Mouse (Mus musculus) megakaryocyte, adult 5-6 weeks (primary cell): ENCODE measurements at regions not wholly inside any gene's neighbourhood (a gene's known extent, or its start where the extent isn't known, plus 50 kb on each side); places are given as distances from the start of the nearest gene placed in this dataset.
A peak's percentile ranks its signal among the peaks of the same experiment; 100 is the strongest.

Experiments
- ATAC-seq: 2 replicates; pipeline ENCODE4 v1.8.0; 2016; ENCODE audit warnings: mild to moderate bottlenecking, inconsistent platforms; ENCODE audit not compliant: poor library complexity, severe bottlenecking

DNA sequence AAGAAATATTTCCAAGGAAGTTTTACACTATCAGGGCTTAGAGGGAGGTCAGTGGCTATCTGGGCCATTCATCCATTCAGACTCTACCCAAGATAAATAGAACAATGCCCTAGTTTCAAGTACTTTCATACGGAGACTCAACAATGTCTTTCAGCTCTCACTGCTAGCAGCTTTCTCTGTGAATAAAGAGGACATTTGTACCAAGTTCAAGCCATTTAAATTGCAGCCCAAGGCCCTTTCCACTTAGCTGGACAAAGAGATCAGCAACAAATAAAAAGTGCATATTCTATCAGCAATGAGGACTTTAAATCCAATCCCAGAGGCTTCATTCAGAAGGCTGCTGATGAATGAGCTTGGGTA lies 383.1 kb upstream of the Actbl2 start:
- no peak for ATAC-seq

DNA sequence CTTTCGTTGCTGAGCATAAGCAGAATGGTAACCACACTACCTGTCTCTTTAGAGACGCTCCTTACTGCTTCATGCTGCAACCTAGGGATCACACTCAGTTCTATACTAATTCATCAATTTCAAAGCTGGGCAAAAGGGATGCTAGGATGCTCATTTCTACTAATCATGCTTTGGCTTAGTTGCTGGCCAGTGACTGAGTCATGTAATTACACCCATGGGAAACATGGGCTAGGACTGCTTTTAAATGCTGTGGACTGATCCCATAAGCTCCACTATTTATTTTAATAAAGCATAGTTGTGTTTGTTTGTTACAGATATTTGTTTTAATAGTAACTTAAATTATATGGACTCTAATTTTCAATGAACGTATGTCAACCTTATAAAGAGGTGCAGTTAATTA lies 373.2 kb upstream of the Actbl2 start:
- no peak for ATAC-seq

DNA sequence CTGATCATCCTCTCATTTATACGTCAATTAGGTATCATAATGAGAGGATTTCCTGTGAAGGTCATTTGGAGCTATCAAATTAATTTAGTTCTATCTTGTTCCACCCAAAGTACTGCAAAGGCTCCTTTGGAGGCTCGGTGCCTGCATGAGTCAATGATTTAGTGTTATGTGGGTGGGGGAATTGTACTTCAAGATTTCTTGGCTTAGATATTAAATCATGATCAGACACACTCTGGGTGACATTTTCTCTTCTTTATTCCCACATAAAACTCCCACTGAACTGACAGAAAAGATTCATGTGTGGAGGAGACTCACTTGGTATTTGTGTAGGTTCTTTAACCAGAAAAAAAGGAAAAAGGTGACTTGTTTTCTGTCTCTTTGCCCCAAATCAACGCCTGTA lies 372.6 kb upstream of the Actbl2 start:
- no peak for ATAC-seq

DNA sequence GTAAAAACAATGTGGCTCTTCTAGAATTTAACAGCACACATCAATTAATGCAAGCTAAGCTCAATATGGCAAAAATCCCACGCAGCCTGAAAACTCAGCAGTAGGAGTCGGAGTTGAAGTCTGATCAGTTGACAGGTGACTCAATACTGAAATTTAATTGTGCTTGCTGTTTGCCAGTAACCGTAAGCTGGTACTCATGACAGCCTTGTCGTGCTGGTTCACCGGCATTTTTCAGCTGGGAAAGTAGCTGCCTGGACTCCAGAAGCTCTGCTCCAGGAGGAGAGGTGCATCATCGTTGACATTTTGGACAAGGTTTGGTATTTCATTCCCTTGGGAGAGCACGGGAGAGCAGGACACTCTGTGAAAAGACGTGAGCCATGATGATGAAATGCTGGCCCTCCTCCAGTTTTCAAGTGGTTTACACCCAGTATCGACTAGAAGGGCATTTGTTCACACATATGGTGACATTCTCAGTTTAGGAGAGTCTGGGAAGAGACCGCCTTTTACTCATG lies 372.1 kb upstream of the Actbl2 start:
- no peak for ATAC-seq

DNA sequence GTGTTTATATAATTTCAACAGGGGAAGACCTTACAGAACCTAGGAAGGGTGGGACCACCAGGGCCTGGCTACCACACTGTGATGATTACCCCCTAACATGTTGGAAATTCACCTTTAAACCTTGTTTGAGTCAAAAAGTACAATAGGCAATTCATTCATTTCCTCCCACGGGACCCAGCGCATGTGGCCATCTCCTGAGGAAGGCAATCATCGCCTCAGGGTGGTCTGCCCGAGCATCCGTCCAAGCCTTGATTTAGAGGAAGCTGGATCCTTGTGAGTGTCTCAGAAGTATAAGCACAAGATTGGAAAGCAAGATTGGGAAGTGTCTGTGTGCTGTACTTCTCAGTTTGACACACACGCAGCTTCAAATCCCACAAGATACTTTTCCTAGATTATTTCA lies 360.9 kb upstream of the Actbl2 start:
- ATAC-seq = no peak

DNA sequence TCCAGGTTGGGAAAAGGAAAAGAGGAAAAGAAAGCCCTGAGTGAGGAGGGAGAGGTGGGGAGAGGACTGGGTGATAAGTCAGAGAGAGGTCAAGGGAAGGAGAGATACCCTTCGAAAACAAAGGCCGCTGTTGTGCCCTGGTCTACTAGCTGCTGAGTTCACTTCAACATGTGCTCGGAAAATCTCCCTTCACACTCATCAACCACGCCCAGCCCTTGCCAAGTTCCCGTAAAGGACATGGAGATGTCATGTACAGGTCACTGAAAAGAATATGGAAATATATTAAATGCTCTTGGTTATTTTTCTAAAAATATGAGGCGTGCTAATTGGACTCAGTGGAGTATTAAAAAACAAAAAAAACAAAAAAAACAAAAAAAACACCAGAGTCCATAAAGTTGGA lies 359.5 kb upstream of the Actbl2 start:
- ATAC-seq = no peak

DNA sequence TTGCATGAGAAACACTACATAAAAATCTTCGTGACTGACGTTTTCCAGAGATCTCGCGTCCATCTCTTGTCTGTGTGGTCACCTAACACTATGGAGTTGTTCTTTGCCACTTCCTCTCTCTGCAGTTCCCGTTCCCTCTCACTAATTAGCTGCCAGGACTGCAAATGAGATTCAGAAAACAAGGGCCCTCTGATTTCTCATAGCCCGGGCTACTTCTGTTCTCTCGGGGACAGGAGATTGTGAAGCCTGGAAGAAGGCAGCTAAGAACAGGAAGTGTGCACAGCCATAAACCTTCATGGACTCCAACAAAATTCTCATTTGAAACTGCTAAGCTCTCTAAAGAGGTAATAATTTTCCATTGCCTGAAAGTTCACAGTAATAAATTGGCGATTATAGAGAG lies 358.9 kb upstream of the Actbl2 start:
- peak; percentile 86 for ATAC-seq

DNA sequence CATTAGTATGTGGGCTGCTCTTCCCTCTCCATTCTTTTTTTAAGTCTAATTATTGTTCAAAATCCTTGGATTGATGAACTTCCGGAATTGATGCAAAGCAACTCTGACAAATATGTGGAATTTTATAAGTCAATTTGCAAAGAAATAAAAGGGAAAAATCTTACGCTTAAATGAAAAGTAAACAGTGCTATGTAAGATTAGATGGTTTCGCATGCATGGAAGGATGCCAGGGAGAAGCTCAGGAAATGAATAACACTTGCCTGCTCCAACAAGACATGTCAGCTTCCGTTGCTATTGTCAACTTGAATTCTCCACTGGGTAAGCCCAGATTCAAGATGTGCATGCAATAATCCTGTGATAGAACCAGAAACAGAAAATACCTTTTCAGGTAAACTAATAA lies 357.2 kb upstream of the Actbl2 start:
- no peak for ATAC-seq

DNA sequence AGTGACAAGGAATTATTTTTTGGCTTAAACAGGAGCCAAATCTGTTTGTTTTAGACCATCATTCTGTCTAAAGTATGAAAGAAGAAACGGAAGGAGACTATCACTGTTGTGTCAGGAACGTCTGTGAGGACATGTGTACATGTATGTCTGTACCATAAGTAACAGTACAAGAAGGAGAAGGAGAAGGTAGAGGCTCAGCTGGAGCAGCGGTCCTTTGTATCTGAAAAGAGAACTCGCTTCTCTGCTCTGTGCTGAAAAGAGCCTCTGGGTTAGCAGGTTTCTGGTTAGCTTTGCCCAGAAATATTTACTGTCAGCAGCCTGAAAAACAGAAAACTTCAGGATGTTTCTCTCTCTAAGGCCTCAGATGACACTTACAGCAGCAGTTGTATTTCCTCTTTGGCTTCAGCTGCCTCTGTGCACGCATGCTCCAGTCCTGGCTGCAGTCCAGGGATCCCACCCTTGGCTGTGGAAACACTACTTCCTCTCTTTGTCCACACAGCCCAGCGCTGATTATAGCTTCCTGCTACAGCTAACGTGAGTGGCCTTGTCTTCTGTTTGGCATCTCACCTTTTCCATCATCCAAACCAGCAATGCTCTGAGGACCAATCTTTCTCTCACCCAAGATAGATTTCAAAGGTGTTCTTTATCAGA lies 351.7 kb upstream of the Actbl2 start:
- ATAC-seq = peak; percentile 82

DNA sequence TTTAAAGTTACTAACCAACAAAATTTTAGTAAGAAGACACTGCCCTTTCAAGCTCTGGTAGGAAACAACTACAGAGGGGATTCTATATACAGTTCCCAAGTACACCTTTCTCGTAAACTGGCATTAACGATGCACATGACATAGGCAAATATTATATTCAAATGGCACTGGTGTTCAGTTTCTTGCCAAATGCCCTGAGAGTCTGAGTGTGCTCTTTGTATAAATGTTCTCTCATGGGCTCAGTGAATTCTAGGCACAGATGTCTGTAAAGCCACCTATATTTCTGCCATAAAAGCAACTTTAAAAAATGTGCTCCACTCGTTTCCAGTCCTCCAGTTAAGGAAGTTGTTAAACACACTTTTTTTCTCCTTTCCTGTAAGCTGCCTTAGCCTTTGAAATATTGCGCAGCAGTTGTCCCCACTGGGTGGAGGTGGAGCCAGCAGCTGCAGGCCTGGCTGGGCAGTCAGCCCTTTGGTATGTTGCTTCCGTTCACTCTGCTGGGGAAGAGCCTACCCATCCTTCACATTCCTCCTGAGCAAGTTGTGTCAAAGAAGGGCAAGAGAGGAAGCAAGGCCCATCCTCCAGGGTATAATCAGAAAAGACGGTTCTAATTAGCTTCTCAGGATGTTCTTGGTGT lies 347.4 kb upstream of the Actbl2 start:
- ATAC-seq = peak; percentile 72

DNA sequence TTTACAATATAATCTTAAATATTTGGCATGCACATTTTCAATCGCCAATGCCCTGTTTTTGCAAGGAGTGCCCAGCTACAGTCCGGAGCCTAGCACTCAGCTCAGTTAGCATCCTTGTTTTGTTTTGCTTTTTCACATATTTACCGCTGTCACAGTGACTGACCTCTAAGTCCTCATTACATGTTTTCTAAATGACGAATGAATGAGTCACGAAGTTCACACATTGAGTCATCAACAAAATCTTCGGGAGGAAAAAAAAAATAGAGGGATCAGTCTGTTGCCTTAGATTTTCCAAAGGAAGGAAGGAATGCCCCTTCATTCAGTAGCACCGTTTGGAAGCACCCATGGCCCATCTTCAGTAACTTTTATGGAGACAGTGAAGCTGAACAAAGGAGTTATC lies 342.9 kb upstream of the Actbl2 start:
- no peak for ATAC-seq

DNA sequence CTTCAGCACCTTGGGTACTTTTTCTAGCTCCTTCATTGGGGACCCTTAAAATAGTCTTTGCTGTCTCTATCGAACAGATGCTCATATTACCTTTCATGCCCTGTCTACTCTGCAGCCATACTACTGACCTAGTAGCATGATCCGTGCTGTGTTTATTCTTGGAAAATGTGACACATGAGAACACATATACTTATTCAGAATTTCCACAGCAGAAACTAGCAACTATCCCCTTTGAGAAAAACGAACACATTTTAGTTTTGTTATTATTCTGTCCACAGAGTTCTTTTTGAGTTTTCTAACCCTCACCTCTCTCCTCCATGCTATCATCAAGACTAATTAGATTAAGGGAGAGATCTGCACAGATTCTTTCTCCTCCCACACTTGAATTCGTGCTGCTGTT lies 341.6 kb upstream of the Actbl2 start:
- no peak for ATAC-seq

DNA sequence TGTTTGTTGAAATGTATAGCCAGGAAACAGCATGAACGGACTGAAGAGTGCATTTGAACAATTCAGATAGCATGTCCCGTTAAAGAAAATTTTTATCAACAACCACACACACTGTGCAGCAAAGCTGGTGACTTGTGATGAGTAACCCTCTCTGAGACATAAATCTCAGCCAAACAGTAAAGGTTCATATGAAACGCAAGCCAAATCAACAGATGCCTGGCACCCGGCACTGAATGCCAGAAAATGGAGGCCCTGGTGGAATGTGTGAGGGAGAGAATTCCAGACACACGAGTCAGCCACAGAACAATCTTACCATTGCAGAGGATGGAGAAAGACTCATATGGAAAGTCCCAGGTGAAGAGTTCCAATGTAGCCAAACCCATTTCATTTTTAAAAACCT lies 341.1 kb upstream of the Actbl2 start:
- ATAC-seq = no peak

DNA sequence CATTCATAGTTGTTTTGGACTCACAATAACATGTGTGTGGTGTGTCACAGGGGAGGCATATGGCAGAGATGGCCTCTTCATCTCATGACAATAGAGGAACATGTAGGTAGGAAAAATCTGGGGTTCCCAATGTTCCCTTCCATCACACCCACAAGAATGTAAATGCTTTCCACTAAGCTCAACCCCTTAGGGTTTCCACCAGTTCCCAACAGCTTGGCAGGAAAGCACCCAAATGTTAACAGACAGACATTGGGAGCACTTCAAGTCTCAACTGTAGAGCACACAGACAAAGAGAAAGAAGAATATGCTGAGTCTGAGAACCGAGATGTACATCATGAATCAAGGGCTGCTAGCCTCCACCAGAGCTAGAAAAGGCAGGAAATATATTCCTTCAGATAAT lies 339.7 kb upstream of the Actbl2 start:
- ATAC-seq = no peak

DNA sequence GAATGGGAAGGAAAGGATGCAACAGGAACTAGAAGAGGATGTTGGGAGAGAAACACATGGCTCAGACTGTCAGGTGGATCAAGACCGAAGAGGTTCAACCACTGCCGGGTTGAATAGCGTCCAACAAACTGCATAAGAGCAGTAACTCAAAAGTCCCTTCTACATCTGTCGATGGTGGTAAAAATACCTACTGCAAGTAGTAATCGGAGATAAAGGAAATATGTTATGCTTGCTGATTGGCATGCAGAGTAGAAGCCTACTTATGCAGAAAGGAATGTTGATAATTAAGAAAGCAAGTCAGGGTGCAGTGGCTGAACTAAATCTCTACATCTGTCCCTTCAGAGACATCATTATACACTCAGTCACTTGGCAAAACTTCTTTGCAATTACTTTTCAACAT lies 330.9 kb upstream of the Actbl2 start:
- ATAC-seq = no peak

DNA sequence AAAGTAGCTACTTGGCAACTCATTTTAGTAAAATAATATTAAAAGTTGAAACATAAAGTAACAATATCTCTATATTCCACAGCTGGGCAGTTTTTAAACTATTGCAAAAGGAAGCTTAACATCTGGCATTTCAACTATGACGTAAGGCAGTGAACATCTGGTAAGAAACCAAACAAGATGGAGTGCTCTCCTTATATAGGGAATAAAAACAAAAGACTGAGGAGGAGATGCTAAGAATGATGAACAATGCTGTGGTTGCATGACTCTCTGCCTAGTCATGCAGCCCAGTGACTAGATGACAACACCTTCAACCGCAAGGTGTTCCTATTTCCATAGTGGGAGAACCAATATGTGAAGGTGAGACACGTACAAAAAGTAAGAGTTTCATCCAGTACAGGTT lies 329.9 kb upstream of the Actbl2 start:
- no peak for ATAC-seq

DNA sequence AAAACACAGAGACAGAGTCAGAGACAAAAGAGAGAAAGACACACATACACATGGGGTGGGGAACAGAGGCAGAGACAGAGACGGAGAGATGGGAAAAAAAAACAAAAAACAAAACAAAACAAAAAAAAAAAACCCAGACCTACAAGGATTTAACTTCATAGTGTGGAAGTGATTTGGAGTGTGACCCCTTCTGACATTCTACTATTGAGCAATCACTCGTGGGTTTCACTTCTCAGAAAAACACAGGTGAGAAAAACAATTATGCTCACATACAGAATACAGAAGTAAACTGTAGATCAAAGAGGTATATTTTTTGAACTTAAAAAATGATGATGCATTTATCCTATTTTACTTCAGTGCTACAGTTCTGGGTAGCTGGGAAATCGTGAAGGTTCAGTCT lies 326.7 kb upstream of the Actbl2 start:
- ATAC-seq = peak; percentile 25; the same call in 1 of the 2 replicates

DNA sequence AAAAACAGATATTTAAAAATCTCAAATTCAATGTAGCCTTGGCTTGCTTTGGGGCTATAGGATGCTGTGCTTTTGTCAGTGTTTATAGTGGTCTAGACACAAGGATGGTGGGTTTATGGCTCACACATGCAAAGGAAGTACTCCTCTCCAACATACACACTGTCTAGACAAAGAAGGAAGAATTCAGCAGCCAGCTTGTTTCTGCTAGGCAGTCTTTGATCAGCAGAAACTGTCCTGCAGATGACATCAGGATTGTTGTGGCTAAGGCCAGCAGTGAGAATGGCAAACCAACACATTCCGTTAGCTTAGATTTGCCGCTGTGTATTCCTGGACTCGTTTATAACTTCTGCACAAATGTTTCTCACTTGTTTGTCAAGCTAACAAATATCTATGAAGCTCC lies 325.9 kb upstream of the Actbl2 start:
- ATAC-seq = no peak

DNA sequence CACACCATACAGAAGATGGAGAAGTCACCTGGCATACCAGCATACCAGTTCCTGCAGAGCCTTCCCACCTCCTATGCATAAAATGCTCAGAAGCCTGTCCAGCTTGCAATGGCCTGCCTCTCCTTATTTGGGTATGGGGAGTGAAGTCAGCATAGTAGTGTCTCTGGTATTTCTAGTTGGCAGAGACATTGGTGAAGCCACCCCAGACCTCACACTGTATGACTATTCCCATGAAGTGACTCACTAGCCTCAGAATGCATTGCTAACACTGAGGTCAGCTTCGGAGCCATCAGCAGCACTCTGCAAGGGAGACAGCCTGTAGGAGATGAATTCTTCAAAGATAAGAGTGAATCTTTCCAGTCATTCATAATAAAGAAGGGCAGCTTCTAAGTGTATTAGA lies 325.2 kb upstream of the Actbl2 start:
- ATAC-seq = no peak

DNA sequence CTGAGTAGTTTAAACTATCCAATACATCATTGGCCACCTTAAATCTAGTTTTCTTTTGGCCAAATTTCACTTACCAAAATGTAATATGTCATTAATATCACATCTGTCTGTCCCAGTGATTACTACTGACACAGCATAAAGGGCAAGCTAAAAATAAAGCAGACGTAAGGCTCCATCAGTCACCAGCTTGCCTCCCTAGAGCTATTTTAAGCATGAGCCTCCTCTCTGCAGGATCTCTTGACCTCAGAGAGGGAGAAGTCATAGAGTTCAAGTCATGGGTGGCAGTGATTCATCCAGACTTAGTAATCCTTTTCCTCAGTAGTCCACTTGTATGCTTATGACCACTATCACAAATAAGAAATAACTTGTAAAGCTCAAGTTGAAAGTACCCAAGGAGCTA lies 313.2 kb upstream of the Actbl2 start:
- ATAC-seq = peak; percentile 38; the same call in 1 of the 2 replicates

DNA sequence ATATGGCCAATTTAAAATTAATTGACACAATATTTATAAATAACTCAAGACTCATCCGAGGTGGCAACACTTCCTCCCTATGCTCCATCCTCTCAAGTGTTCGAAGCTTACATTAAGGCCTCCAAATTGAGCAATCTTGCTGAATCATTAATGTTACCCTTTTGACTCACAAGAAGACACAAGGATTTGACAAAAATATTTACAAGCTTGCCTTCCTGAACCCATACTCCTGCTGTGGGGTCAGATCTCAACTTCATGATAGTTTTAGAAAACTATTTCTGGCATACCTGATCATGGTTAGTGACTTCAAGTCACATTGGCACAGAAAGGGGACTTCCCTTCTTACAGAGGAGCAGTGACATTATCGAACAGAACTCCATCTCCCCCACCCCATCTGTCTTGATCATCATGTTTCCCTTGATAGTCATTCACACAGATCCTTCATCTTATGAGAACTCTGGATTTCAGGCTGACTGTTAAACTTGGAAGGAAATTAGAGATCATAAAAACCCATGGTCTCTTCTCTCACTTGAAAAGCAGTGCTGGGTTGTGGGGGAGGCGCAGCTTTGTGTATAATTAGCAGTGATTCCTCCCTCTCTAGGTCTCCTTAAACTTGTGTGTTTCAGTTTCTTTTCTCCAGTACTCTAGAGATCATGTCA lies 311.7 kb upstream of the Actbl2 start:
- peak; percentile 36 for ATAC-seq

DNA sequence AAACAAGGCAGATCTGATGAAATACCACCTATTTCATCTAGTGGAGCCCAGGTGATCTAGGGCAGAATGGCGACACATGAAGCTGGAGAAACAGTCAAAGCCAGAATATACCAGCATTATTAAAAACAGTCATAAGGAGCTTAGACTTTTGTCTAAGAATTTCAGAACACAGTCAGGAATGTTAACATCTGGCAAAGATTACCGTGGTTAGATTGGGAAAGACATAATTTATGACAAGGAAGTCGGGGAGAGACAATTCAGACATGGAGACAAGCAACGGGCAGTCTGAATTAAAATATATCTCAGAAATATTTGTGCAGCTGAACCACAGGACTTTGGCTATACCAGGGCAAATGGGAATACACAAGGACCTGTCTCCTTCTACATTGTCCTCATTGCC lies 310.8 kb upstream of the Actbl2 start:
- no peak for ATAC-seq
